Mouse (Mus musculus) spleen, postnatal 0 days (tissue): ENCODE results near the gene Tmem251. TPM values are rescaled to one million over a fixed set of nuclear protein-coding genes. Genes with fewer than 3 reads are reported as not detected.

Source experiments
- polyA plus RNA-seq: library from polyadenylated mRNA; unstranded; fragments of >200 nt; fragmentation: Nextera tagmentation; extraction: Ambion mirVana; gene quantifications from 2 replicates; pipeline ENCODE4 v1.2.1, GENCODE M21; 2015

The Tmem251 gene
- 10.0 and 11.3 TPM in 2 replicates for polyA plus RNA-seq

DNA sequence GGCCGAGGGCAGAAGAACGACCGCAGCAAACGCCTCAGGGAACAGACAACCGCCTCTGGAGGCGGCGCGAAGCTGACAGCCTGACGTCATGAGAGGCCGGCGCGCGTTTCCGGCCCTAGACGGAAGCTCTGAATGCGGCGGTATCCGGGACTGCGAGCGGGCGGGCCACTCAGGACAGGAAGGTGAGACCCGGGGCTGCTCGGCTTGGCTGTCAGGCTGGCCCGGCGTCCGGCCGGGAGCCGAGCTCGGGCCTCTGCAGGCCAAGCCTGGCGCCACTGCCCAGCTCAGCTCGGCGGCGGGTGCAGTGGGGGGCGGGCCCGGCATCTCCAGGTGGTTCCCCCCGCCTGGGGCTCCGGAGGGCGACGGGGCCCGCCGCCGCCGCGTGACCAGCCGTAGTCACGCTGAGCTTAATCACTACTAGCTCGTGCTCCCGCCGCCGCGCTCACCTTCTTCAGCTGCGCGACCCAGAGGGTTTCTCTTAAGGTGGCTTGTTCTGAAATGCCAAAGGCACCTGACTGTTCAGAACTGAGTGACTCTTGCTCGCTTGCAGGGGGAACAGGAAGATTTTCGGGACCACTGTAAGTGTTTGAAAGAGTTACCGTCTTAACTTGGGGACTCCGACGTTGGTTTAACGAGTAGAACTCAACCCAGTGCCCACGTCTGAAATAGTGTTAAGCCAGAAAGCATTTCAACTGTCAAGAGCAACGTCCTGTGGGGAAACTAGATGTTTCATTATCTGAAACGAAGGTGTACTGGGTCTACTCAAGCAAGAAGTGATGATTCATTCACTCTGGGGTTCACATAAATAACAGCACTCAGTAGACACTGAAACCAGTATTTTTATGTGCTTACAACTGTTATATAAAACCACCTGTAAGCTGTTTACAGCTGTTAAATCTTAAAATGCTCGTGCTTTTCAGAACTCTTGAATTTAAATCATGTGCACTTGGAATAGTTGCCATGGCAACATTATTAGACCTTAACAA lies at the start of gene Tmem251, which contains the start of gene Moap1:
Gene Tmem251, plus strand, starts transcription at position 174 of the 986 bp plus-strand sequence.
Gene Moap1, minus strand, starts transcription at position 73 of the 986 bp plus-strand sequence.

GRCm38 (mm10) chr12:102704457-102705198 lies 38.9 kb upstream of the Tmem251 start, which contains the start of gene Itpk1:
Itpk1 (minus strand) TSS chr12:102704930.

DNA sequence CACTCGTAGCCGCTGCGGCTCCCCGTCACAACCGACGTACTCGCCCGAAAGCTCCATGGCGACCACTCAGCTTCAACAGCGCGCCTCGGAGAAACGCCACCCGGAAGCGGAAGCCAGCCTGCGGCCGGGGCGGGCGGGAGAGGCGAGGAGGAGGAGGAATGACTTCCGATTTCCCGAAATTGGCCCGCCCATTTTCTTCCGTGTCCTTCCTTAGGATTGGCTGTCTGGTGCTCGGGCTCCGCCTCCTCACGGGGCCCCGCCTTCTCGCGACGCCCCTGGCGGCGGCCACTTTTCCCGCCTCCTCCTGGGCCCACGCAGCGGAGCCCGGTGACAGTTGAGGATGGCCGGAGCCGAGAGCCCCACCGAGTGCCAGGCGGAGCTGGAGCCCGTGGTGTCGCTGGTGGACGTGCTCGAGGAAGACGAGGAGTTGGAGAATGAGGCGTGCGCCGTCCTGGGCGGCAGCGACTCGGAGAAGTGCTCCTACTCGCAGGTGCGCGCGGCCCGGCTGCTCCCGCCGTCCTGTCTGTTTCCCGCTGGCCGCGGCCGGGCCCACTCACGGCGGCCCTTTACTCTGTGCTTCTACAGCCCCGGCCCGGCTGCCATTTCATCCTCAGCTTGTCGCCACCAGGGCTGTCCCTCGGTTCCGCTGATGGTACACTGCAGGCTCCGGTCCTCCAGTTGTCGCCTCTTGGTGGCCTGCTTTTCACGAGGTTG lies 14.3 kb downstream of the Tmem251 start, which contains the start of the genes Gm28051, Gon7 and Ubr7:
Gene Gm28051, minus strand, starts transcription at position 77 of the 714 bp plus-strand sequence.
Gene Gon7, minus strand, starts transcription at position 115 of the 714 bp plus-strand sequence.
Gene Ubr7, plus strand, starts transcription at position 279 of the 714 bp plus-strand sequence.

DNA sequence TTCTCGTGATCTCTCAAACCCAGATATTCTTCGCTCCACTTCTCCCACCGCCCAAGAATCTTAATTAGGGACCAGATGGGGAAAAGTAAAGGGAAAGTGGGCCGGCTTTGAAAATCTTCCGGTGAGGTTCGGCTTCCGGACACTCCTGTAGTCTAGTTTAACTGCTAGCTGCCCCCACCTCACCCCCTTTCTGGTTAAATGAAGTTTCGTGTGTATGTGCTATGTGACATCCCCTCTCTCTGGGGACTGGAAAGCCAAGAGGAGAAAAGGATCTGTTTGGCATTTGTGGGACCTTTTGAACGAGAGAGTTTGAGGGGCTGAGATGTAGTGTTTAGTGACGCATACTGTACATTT lies 14.8 kb downstream of the Tmem251 start, which contains the start of gene Gm20604:
Gene Gm20604, minus strand, starts transcription at position 270 of the 354 bp plus-strand sequence.

Other genes starting within 250 kb of the Tmem251 start
- gene Chga, start 188.8 kb upstream of the Tmem251 start, polyA plus RNA-seq, result 2.3 and 4.5 TPM in 2 replicates
- gene Itpk1, start 38.8 kb upstream of the Tmem251 start, polyA plus RNA-seq, result 4.3 and 6.0 TPM in 2 replicates
- 5.4 and 8.3 TPM in 2 replicates for gene Moap1, start 101 bp upstream of the Tmem251 start, polyA plus RNA-seq
- 0.77 TPM in 1 of 2 replicates, not detected in the other for gene Gm28051, start 14.0 kb downstream of the Tmem251 start, polyA plus RNA-seq
- 20.8 and 22.2 TPM in 2 replicates for gene Gon7, start 14.0 kb downstream of the Tmem251 start, polyA plus RNA-seq
- gene Ubr7, start 14.2 kb downstream of the Tmem251 start, polyA plus RNA-seq, result 25.6 and 26.4 TPM in 2 replicates
- gene Gm20604, start 14.9 kb downstream of the Tmem251 start, polyA plus RNA-seq, result 12.4 and 12.5 TPM in 2 replicates
- 7.0 and 8.2 TPM in 2 replicates for gene Btbd7, start 134.7 kb downstream of the Tmem251 start, polyA plus RNA-seq
- not detected in 2 replicates for gene Cox8c, start 155.6 kb downstream of the Tmem251 start, polyA plus RNA-seq
- 0.02 and 0.04 TPM in 2 replicates for gene Unc79, start 205.1 kb downstream of the Tmem251 start, polyA plus RNA-seq